Mouse (Mus musculus): ENCODE measurements around the gene Camsap2.

The Camsap2 gene

GRCm38 (mm10) chr1:136259893-136260634, 85.8 kb downstream of the Camsap2 start:
- no peak for DNase-seq (ENCODE audit: extremely low spot score, low read depth, low spot score)

- no peak for DNase-seq (ENCODE audit: extremely low spot score, low read depth, low spot score)
Observed at GRCm38 (mm10) chr1:136259543-136259892, 86.4 kb downstream of the Camsap2 start.

GRCm38 (mm10) chr1:136258495-136258894, 87.4 kb downstream of the Camsap2 start:
- no peak for DNase-seq (ENCODE audit: extremely low spot score, low read depth, low spot score)

GRCm38 (mm10) chr1:136255657-136256056, 90.2 kb downstream of the Camsap2 start:
- DNase-seq (ENCODE audit: extremely low spot score, low read depth, low spot score) = no peak

GRCm38 (mm10) chr1:136255174-136255573, 90.7 kb downstream of the Camsap2 start:
- DNase-seq (ENCODE audit: extremely low spot score, low read depth, low spot score) = no peak

- DNase-seq (ENCODE audit: extremely low spot score, low read depth, low spot score) = no peak
Observed at GRCm38 (mm10) chr1:136254503-136255065, 91.3 kb downstream of the Camsap2 start.

- DNase-seq (ENCODE audit: extremely low spot score, low read depth, low spot score) = no peak
Observed at GRCm38 (mm10) chr1:136253472-136253871, 92.4 kb downstream of the Camsap2 start.

- DNase-seq (ENCODE audit: extremely low spot score, low read depth, low spot score) = no peak
Observed at GRCm38 (mm10) chr1:136249662-136250061, 96.2 kb downstream of the Camsap2 start.

- no peak for DNase-seq (ENCODE audit: extremely low spot score, low read depth, low spot score)
Observed at GRCm38 (mm10) chr1:136247393-136247792, 98.5 kb downstream of the Camsap2 start.

- no peak for DNase-seq (ENCODE audit: extremely low spot score, low read depth, low spot score)
Observed at GRCm38 (mm10) chr1:136244469-136244868, 101.4 kb downstream of the Camsap2 start.

GRCm38 (mm10) chr1:136241801-136242200, 104.1 kb downstream of the Camsap2 start:
- no peak for DNase-seq (ENCODE audit: extremely low spot score, low read depth, low spot score)

- no peak for DNase-seq (ENCODE audit: extremely low spot score, low read depth, low spot score)
Observed at GRCm38 (mm10) chr1:136238495-136238894, 107.4 kb downstream of the Camsap2 start.

GRCm38 (mm10) chr1:136234595-136235092, 111.3 kb downstream of the Camsap2 start:
- no peak for DNase-seq (ENCODE audit: extremely low spot score, low read depth, low spot score)

GRCm38 (mm10) chr1:136233892-136234594, 111.9 kb downstream of the Camsap2 start, which contains the start of gene Inava:
Gene Inava, minus strand, starts transcription at chr1:136234264.
- peak; percentile 75 for DNase-seq (ENCODE audit: extremely low spot score, low read depth, low spot score)

- no peak for DNase-seq (ENCODE audit: extremely low spot score, low read depth, low spot score)
Observed at GRCm38 (mm10) chr1:136232986-136233790, 112.7 kb downstream of the Camsap2 start.

- no peak for DNase-seq (ENCODE audit: extremely low spot score, low read depth, low spot score)
Observed at GRCm38 (mm10) chr1:136232285-136232926, 113.5 kb downstream of the Camsap2 start.

- DNase-seq (ENCODE audit: extremely low spot score, low read depth, low spot score) = no peak
Observed at GRCm38 (mm10) chr1:136231596-136231995, 114.3 kb downstream of the Camsap2 start.

GRCm38 (mm10) chr1:136230201-136230600, 115.7 kb downstream of the Camsap2 start:
- DNase-seq (ENCODE audit: extremely low spot score, low read depth, low spot score) = no peak

GRCm38 (mm10) chr1:136229040-136229373, 116.9 kb downstream of the Camsap2 start:
- DNase-seq (ENCODE audit: extremely low spot score, low read depth, low spot score) = no peak

- DNase-seq (ENCODE audit: extremely low spot score, low read depth, low spot score) = no peak
Observed at GRCm38 (mm10) chr1:136228328-136229039, 117.4 kb downstream of the Camsap2 start.
